Mouse (Mus musculus): ENCODE results near the gene Tmod1. TPM values are rescaled to one million over a fixed set of nuclear protein-coding genes. Genes with fewer than 3 reads are reported as not detected.

The Tmod1 gene
- polyA plus RNA-seq, 1 experiment: 0.34 TPM

DNA sequence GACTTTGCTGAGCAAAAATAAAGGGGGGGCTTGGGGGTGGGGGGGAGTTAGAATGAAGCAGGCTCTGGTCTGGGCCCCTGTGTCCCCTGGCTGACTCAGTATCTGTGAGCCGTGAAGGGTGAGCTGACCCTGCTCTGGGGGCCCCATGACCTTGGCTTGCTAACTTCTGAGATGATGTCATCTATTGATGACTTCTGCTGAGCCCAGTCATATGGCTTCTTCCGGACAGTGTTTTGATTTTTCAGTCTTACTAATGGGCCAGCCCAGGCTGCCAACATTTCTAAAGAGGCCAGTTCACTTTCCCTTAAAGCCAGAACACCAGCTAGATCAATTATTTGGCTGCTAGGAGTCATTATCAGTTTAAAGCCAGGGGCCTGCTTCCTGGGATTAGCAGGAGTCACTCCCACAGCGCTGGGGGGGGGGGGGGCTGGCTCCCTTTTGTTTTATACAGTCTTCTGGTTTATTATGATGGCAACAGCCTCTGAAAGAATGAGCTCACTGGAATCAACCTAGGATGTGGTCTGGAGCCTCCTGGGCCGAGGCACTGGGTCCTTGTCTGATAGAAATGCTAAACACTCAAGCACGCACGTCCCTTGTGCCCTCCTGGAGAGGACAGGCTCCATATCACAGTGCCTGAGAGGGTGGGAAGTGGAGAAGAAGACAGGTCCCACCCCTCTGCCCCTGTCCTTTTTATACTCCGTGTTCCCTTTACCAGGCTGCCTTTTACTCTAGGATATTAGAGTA, 3.2 kb downstream of the Tmod1 start:
- Histone ChIP-seq H3K79me3 (ENCODE audit: low read depth) (no peaks in the 10 kb centered on the region), H3ac (ENCODE audit: control insufficient read depth, insufficient read length, low read depth) (no peak overlapping the region), H3K27me3 (ENCODE audit: control insufficient read depth, insufficient read depth, insufficient read length) (no peaks in the 10 kb centered on the region), H3K36me3 (ENCODE audit: control insufficient read depth, insufficient read depth) (no peaks in the 10 kb centered on the region), H3K79me2 (ENCODE audit: control insufficient read depth, insufficient read depth) (no peaks in the 10 kb centered on the region), H3K4me3 (ENCODE audit: insufficient read depth, poor library complexity, severe bottlenecking) (no peak overlapping the region)
- TF ChIP-seq MAX (IDR thresholded peaks at IDR 0.05): no peak
- no peak for TF ChIP-seq USF1 (IDR thresholded peaks at IDR 0.05; ENCODE audit: low read depth)
- TF ChIP-seq MYOD1 (IDR thresholded peaks at IDR 0.05; ENCODE audit: control insufficient read depth, insufficient read length, low read depth): no peak
- TF ChIP-seq FOSL1 (IDR thresholded peaks at IDR 0.05; ENCODE audit: insufficient read depth, low read length, poor library complexity, severe bottlenecking): no peak
- no peak for TF ChIP-seq MYOG (IDR thresholded peaks at IDR 0.05; ENCODE audit: control insufficient read depth, extremely low read depth, insufficient read length)
- no peak for TF ChIP-seq CEBPB (IDR thresholded peaks at IDR 0.05; ENCODE audit: low read depth)
- TF ChIP-seq CTCF (IDR thresholded peaks at IDR 0.05; ENCODE audit: control insufficient read depth, insufficient read depth, insufficient read length): no peak

DNA sequence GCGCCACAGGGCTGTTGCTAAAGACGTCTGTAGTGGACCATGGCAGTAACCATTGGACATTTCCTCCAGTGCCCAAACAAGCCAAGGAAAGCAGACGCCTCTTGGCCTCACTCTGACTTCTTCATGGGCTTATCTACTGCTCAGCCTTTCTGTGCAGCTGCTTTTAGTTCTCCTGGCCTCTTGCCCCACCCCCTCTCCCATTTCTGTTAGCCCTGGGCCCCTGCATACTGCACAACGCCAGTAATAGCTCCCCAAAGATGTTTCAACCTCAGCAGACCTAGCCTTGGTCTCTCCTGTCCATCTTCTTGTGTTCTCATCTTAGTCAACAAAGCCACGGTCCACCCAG, 3.7 kb downstream of the Tmod1 start:
- Histone ChIP-seq H3K79me2 (ENCODE audit: control insufficient read depth, insufficient read depth) (no peaks in the 10 kb centered on the region), H3K4me3 (ENCODE audit: insufficient read depth, poor library complexity, severe bottlenecking) (no peak overlapping the region), H3ac (ENCODE audit: control insufficient read depth, insufficient read length, low read depth) (no peak overlapping the region), H3K79me3 (ENCODE audit: low read depth) (no peaks in the 10 kb centered on the region), H3K27me3 (ENCODE audit: control insufficient read depth, insufficient read depth, insufficient read length) (no peaks in the 10 kb centered on the region), H3K36me3 (ENCODE audit: control insufficient read depth, insufficient read depth) (no peaks in the 10 kb centered on the region)
- no peak for TF ChIP-seq MAX (IDR thresholded peaks at IDR 0.05)
- no peak for TF ChIP-seq CTCF (IDR thresholded peaks at IDR 0.05; ENCODE audit: control insufficient read depth, insufficient read depth, insufficient read length)
- TF ChIP-seq MYOD1 (IDR thresholded peaks at IDR 0.05; ENCODE audit: control insufficient read depth, insufficient read length, low read depth): no peak
- no peak for TF ChIP-seq MYOG (IDR thresholded peaks at IDR 0.05; ENCODE audit: control insufficient read depth, extremely low read depth, insufficient read length)
- TF ChIP-seq CEBPB (IDR thresholded peaks at IDR 0.05; ENCODE audit: low read depth): no peak
- no peak for TF ChIP-seq USF1 (IDR thresholded peaks at IDR 0.05; ENCODE audit: low read depth)
- TF ChIP-seq FOSL1 (IDR thresholded peaks at IDR 0.05; ENCODE audit: insufficient read depth, low read length, poor library complexity, severe bottlenecking): no peak

DNA sequence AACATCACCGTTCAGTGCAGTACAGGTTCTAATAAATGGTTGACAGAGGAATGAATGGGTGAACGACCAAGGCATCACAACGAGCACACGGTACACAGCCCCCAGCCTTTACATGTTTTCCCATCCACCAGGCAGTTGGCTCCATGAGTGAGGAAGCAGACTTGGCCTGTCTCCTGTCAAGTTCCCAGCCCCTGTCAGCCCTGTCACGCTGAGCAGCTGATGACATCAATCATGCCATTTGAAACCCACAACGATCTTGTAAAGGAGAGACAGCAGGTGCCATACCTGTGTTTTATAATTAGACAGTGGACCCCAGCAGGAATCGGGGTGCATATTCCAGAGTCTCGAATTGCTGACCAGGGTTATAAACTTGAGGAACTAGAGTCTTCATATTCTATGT, 4.6 kb downstream of the Tmod1 start:
- Histone ChIP-seq H3K79me2 (ENCODE audit: control insufficient read depth, insufficient read depth) (no peaks in the 10 kb centered on the region), H3K4me3 (ENCODE audit: insufficient read depth, poor library complexity, severe bottlenecking) (no peak overlapping the region), H3ac (ENCODE audit: control insufficient read depth, insufficient read length, low read depth) (no peak overlapping the region), H3K27me3 (ENCODE audit: control insufficient read depth, insufficient read depth, insufficient read length) (no peaks in the 10 kb centered on the region), H3K36me3 (ENCODE audit: control insufficient read depth, insufficient read depth) (no peaks in the 10 kb centered on the region), H3K79me3 (ENCODE audit: low read depth) (no peaks in the 10 kb centered on the region)
- TF ChIP-seq CTCF (IDR thresholded peaks at IDR 0.05; ENCODE audit: control insufficient read depth, insufficient read depth, insufficient read length) (no peak), USF1 (IDR thresholded peaks at IDR 0.05; ENCODE audit: low read depth) (no peak), FOSL1 (IDR thresholded peaks at IDR 0.05; ENCODE audit: insufficient read depth, low read length, poor library complexity, severe bottlenecking) (no peak), MYOG (IDR thresholded peaks at IDR 0.05; ENCODE audit: control insufficient read depth, extremely low read depth, insufficient read length) (no peak), MAX (IDR thresholded peaks at IDR 0.05) (no peak), MYOD1 (IDR thresholded peaks at IDR 0.05; ENCODE audit: control insufficient read depth, insufficient read length, low read depth) (no peak), CEBPB (IDR thresholded peaks at IDR 0.05; ENCODE audit: low read depth) (no peak)

DNA sequence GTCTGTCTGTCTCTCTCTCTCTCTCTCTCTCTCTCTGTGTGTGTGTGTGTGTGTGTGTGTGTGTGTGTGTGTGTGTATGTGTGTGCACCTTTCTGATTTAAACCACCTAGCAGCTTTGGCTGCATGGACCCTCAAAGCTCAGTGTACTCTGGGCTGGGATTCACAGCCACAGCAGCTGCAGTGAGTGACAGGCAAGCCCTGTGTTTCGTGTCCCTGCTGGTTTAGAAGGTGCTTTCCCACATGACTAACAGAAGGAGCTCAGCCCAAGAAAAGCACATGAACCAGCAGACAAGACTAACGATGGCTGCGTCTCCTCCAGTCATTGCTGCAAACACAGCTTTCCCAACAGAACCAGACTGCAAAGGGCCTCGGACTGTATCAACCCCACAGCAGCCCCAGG, 9.2 kb downstream of the Tmod1 start:
- H3K79me3 ChIP-seq (ENCODE audit: low read depth): no peaks in the 10 kb centered on the region
- H3ac ChIP-seq (ENCODE audit: control insufficient read depth, insufficient read length, low read depth): no peak overlapping the region
- H3K4me3 ChIP-seq (ENCODE audit: insufficient read depth, poor library complexity, severe bottlenecking): no peak overlapping the region
- H3K36me3 ChIP-seq (ENCODE audit: control insufficient read depth, insufficient read depth): no peaks in the 10 kb centered on the region
- H3K27me3 ChIP-seq (ENCODE audit: control insufficient read depth, insufficient read depth, insufficient read length): no peaks in the 10 kb centered on the region
- no peak for TF ChIP-seq CTCF (IDR thresholded peaks at IDR 0.05; ENCODE audit: control insufficient read depth, insufficient read depth, insufficient read length)
- TF ChIP-seq MAX (IDR thresholded peaks at IDR 0.05): no peak
- TF ChIP-seq CEBPB (IDR thresholded peaks at IDR 0.05; ENCODE audit: low read depth): no peak
- TF ChIP-seq MYOG (IDR thresholded peaks at IDR 0.05; ENCODE audit: control insufficient read depth, extremely low read depth, insufficient read length): no peak
- TF ChIP-seq USF1 (IDR thresholded peaks at IDR 0.05; ENCODE audit: low read depth): no peak
- TF ChIP-seq MYOD1 (IDR thresholded peaks at IDR 0.05; ENCODE audit: control insufficient read depth, insufficient read length, low read depth): no peak
- TF ChIP-seq FOSL1 (IDR thresholded peaks at IDR 0.05; ENCODE audit: insufficient read depth, low read length, poor library complexity, severe bottlenecking): no peak
- H3K79me2 ChIP-seq (ENCODE audit: control insufficient read depth, insufficient read depth): no peaks in the 10 kb centered on the region

DNA sequence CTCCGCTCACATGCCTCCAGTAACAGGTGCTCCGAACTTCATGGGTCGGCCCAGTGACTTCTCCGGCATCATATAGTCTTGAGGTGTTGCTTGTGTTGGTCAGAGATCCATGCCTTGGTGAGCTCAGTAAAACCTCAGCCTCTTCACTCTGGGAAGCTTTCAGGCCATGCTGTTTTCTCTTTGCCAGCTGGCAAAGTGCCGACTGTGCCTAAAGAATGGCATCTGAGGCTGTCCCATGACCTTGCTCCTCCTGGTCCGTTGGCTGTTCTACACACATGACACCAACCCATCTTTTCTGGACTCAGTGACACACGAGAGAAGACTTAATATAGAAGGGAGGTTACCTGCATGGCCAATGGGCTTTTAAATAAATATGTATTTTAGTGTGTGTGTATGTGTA, 9.7 kb downstream of the Tmod1 start:
- no peaks in the 10 kb centered on the region for H3K79me2 ChIP-seq (ENCODE audit: control insufficient read depth, insufficient read depth)
- no peaks in the 10 kb centered on the region for H3K27me3 ChIP-seq (ENCODE audit: control insufficient read depth, insufficient read depth, insufficient read length)
- H3K4me3 ChIP-seq (ENCODE audit: insufficient read depth, poor library complexity, severe bottlenecking): no peak overlapping the region
- no peaks in the 10 kb centered on the region for H3K36me3 ChIP-seq (ENCODE audit: control insufficient read depth, insufficient read depth)
- no peak overlapping the region for H3ac ChIP-seq (ENCODE audit: control insufficient read depth, insufficient read length, low read depth)
- no peaks in the 10 kb centered on the region for H3K79me3 ChIP-seq (ENCODE audit: low read depth)
- TF ChIP-seq CTCF (IDR thresholded peaks at IDR 0.05; ENCODE audit: control insufficient read depth, insufficient read depth, insufficient read length) (no peak), FOSL1 (IDR thresholded peaks at IDR 0.05; ENCODE audit: insufficient read depth, low read length, poor library complexity, severe bottlenecking) (no peak), MAX (IDR thresholded peaks at IDR 0.05) (no peak), MYOG (IDR thresholded peaks at IDR 0.05; ENCODE audit: control insufficient read depth, extremely low read depth, insufficient read length) (no peak), CEBPB (IDR thresholded peaks at IDR 0.05; ENCODE audit: low read depth) (no peak), USF1 (IDR thresholded peaks at IDR 0.05; ENCODE audit: low read depth) (no peak), MYOD1 (IDR thresholded peaks at IDR 0.05; ENCODE audit: control insufficient read depth, insufficient read length, low read depth) (no peak)

Data from C2C12 (cell line).